Mouse (Mus musculus): ENCODE data around the gene Pklr.

DNA sequence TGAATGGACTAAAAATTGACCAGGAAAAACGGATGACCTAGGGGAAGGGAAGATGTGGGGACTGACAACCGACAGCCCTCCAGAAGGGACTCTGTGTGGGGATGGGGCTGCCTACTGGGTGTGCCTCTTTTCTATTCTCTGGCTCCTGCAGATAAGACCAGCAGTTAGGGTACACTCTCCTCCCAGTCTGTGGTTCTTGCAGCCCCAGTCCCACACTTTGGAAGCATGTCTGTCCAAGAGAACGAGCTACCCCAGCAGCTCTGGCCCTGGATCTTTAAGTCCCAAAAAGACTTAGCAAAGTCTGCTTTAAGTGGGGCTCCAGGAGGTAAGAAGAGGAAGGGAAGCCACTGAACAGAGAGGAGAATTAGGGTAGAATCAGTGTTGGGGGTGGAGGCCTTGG is at the start of gene Pklr:
- no peak for TF ChIP-seq NANOG (IDR thresholded peaks at IDR 0.05; ENCODE audit: borderline replicate concordance, low read length)
- no peak for TF ChIP-seq CTCF (conservative IDR thresholded peaks at IDR 0.05; ENCODE audit: low read length)
- TF ChIP-seq POU5F1 (IDR thresholded peaks at IDR 0.05; ENCODE audit: borderline replicate concordance, low read length) = no peak

All from E14TG2a.4 (cell line).